Mouse (Mus musculus): ENCODE results near the gene Lrrc10.

GRCm38 (mm10) chr10:117045175-117046056, at the start of gene Lrrc10:
- TF ChIP-seq POLR2A (IDR thresholded peaks at IDR 0.05; ENCODE audit: borderline replicate concordance, low read depth, low read length): no peak
- no peak for TF ChIP-seq CTCF (IDR thresholded peaks at IDR 0.05; ENCODE audit: low read depth, low read length)

Data from bone marrow macrophage, adult 2 months (primary cell).